Mouse (Mus musculus): Measurements from ENCODE around the gene Agap1. TPM values are rescaled to one million over a fixed set of nuclear protein-coding genes. Genes with fewer than 3 reads are reported as not detected.
A peak's percentile ranks its signal among the peaks of the same experiment; 100 is the strongest.

Agap1 gene
- polyA plus RNA-seq, 1 experiment from 2014 or later: 42.6 TPM

DNA sequence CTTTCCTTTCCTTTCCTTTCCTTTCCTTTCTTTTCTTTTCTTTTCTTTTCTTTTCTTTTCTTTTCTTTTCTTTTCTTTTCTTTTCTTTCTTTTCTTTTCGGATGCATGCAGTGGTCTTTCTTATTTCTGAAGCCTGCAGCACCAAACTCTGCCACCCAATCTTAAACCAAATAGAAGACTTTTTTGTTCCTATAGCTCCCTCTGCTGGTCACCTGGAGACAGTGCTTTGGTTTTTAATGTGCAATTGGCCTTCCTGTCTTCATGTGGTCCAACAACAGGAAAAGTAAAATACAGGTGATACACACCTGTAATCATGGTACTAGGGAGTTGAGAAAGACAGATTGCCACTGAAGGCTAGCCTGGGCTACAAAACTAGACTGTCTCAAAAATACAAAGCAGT is 177.1 kb downstream of the Agap1 start:
- Histone ChIP-seq H3K27ac (replicated peaks) (no peak overlapping the region), H3K27me3 (replicated peaks) (no peaks in the 10 kb centered on the region), H3K4me1 (peaks cover 8% of the 10 kb centered on the region), H3K9ac (replicated peaks) (no peak overlapping the region), H3K4me3 (replicated peaks) (no peak overlapping the region), H3K36me3 (peaks cover 38% of the 10 kb centered on the region), H3K9me3 (replicated peaks) (no peaks in the 10 kb centered on the region), H3K4me2 (no peak overlapping the region)
- 42% methylated on average over 1 of the region's 1 CpGs for WGBS
- no peak for ATAC-seq (ENCODE audit: low FRiP score)

- Histone ChIP-seq H3K4me1 (no peaks in the 10 kb centered on the region), H3K4me3 (replicated peaks) (no peak overlapping the region), H3K27me3 (replicated peaks) (no peaks in the 10 kb centered on the region), H3K9me3 (replicated peaks) (no peaks in the 10 kb centered on the region), H3K36me3 (peaks cover 48% of the 10 kb centered on the region), H3K9ac (replicated peaks) (no peak overlapping the region), H3K4me2 (no peak overlapping the region), H3K27ac (replicated peaks) (no peak overlapping the region)
- 76% methylated on average over 14 of the region's 14 CpGs for WGBS
- ATAC-seq (ENCODE audit: low FRiP score): no peak; the same call in 1 of the 2 replicates
These were observed 179.4 kb downstream of the Agap1 start for GRCm38 (mm10) chr1:89634055-89634454.

GRCm38 (mm10) chr1:89635131-89635530 is 180.5 kb downstream of the Agap1 start:
- H3K9me3 ChIP-seq (replicated peaks): no peaks in the 10 kb centered on the region
- no peaks in the 10 kb centered on the region for H3K4me1 ChIP-seq
- H3K27me3 ChIP-seq (replicated peaks): no peaks in the 10 kb centered on the region
- 95% methylated on average over 2 of the region's 2 CpGs for WGBS
- H3K9ac ChIP-seq (replicated peaks): no peak overlapping the region
- no peak for ATAC-seq (ENCODE audit: low FRiP score)
- H3K4me2 ChIP-seq: no peak overlapping the region
- H3K27ac ChIP-seq (replicated peaks): no peak overlapping the region
- peaks cover 45% of the 10 kb centered on the region for H3K36me3 ChIP-seq
- H3K4me3 ChIP-seq (replicated peaks): no peak overlapping the region

DNA sequence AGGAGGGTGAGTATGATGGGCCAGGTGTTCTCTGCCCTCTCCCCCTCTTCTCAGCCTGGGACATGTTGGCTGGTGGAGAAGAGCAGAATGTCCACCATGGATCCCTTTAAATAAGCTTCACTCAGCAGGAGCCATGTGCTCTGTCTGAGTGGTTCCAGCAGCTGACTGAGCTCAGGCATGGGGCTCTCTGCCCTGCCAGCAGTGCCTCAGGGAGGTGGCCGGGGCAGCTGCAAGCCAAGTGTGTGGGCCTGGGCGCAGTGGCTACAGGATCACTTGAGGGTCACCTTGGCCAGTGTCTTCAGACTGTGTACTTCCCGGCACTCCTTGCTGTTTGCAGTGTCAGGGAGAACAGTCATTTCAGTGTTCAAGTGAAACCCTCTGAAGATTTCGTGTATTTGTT is 183.1 kb downstream of the Agap1 start:
- 97% methylated on average over 4 of the region's 4 CpGs for WGBS
- H3K27ac ChIP-seq (replicated peaks): no peak overlapping the region
- H3K4me1 ChIP-seq: peaks cover 5% of the 10 kb centered on the region
- H3K9me3 ChIP-seq (replicated peaks): no peaks in the 10 kb centered on the region
- H3K4me3 ChIP-seq (replicated peaks): no peak overlapping the region
- H3K9ac ChIP-seq (replicated peaks): no peak overlapping the region
- ATAC-seq (ENCODE audit: low FRiP score): no peak
- no peaks in the 10 kb centered on the region for H3K27me3 ChIP-seq (replicated peaks)
- peaks cover 38% of the 10 kb centered on the region for H3K36me3 ChIP-seq
- no peak overlapping the region for H3K4me2 ChIP-seq

GRCm38 (mm10) chr1:89643445-89644100 is 189.0 kb downstream of the Agap1 start:
- Histone ChIP-seq H3K27me3 (replicated peaks) (no peaks in the 10 kb centered on the region), H3K4me2 (no peak overlapping the region; the same call in 1 of the 2 replicates), H3K27ac (replicated peaks) (no peak overlapping the region), H3K9ac (replicated peaks) (no peak overlapping the region), H3K36me3 (peaks cover 9% of the 10 kb centered on the region), H3K9me3 (replicated peaks) (no peaks in the 10 kb centered on the region), H3K4me1 (peaks cover 19% of the 10 kb centered on the region), H3K4me3 (replicated peaks) (no peak overlapping the region)
- 72% methylated on average over 8 of the region's 8 CpGs for WGBS
- ATAC-seq (ENCODE audit: low FRiP score): no peak

GRCm38 (mm10) chr1:89644120-89644519 is 189.5 kb downstream of the Agap1 start:
- Histone ChIP-seq H3K4me1 (peaks cover 19% of the 10 kb centered on the region), H3K27me3 (replicated peaks) (no peaks in the 10 kb centered on the region), H3K9me3 (replicated peaks) (no peaks in the 10 kb centered on the region), H3K4me3 (replicated peaks) (no peak overlapping the region), H3K36me3 (peaks cover 5% of the 10 kb centered on the region; the same call in 1 of the 2 replicates), H3K9ac (replicated peaks) (no peak overlapping the region), H3K4me2 (no peak overlapping the region; the same call in 1 of the 2 replicates), H3K27ac (replicated peaks) (no peak overlapping the region)
- 75% methylated on average over 11 of the region's 11 CpGs for WGBS
- no peak for ATAC-seq (ENCODE audit: low FRiP score)

- Histone ChIP-seq H3K4me2 (no peak overlapping the region), H3K4me3 (replicated peaks) (no peak overlapping the region), H3K27ac (replicated peaks) (no peak overlapping the region), H3K36me3 (peaks cover 5% of the 10 kb centered on the region; the same call in 1 of the 2 replicates), H3K9me3 (replicated peaks) (no peaks in the 10 kb centered on the region), H3K9ac (replicated peaks) (no peak overlapping the region), H3K27me3 (replicated peaks) (no peaks in the 10 kb centered on the region), H3K4me1 (peaks cover 17% of the 10 kb centered on the region)
- 12% methylated on average over 4 of the region's 4 CpGs for WGBS
- 0 out of 2 replicates have a peak, but pooled peaks have one; percentile 32 for ATAC-seq (ENCODE audit: low FRiP score)
These were observed 191.9 kb downstream of the Agap1 start for GRCm38 (mm10) chr1:89646326-89647018.

DNA sequence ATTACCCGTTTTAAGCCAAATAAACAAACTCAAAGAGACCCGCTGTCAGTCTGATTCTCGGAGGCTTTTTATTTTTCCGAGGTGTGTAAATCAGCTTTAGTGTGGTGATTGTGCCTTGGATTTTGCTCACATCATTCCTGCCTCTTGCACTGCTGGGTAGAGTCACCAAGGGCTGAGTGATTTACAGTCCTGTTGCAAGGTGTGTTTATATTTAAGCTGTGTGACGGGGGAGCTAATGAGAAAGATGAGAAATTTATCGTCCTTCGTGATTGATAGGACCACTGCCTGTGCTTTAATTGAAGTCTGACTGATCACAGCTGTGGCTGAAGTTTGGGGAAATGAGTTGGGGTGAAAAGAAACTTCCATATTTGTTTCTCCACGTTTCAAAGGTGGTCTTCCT is 192.9 kb downstream of the Agap1 start:
- H3K9me3 ChIP-seq (replicated peaks): no peaks in the 10 kb centered on the region
- no peak overlapping the region for H3K4me2 ChIP-seq
- 51% methylated on average over 8 of the region's 8 CpGs for WGBS
- no peak overlapping the region for H3K9ac ChIP-seq (replicated peaks)
- H3K27me3 ChIP-seq (replicated peaks): no peaks in the 10 kb centered on the region
- H3K36me3 ChIP-seq: peaks cover 5% of the 10 kb centered on the region; the same call in 1 of the 2 replicates
- ATAC-seq (ENCODE audit: low FRiP score): no peak
- H3K4me3 ChIP-seq (replicated peaks): no peak overlapping the region
- peaks cover 14% of the 10 kb centered on the region; the same call in 1 of the 2 replicates for H3K4me1 ChIP-seq
- H3K27ac ChIP-seq (replicated peaks): no peak overlapping the region

- no peak overlapping the region for H3K4me2 ChIP-seq
- no peaks in the 10 kb centered on the region for H3K36me3 ChIP-seq
- H3K27ac ChIP-seq (replicated peaks): no peak overlapping the region
- 71% methylated on average over 7 of the region's 7 CpGs for WGBS
- H3K9ac ChIP-seq (replicated peaks): no peak overlapping the region
- ATAC-seq (ENCODE audit: low FRiP score): no peak
- H3K4me3 ChIP-seq (replicated peaks): no peak overlapping the region
- no peaks in the 10 kb centered on the region for H3K27me3 ChIP-seq (replicated peaks)
- peaks cover 18% of the 10 kb centered on the region; the same call in 1 of the 2 replicates for H3K4me1 ChIP-seq
- H3K9me3 ChIP-seq (replicated peaks): no peaks in the 10 kb centered on the region
These were observed 196.0 kb downstream of the Agap1 start for GRCm38 (mm10) chr1:89650557-89650956.

DNA sequence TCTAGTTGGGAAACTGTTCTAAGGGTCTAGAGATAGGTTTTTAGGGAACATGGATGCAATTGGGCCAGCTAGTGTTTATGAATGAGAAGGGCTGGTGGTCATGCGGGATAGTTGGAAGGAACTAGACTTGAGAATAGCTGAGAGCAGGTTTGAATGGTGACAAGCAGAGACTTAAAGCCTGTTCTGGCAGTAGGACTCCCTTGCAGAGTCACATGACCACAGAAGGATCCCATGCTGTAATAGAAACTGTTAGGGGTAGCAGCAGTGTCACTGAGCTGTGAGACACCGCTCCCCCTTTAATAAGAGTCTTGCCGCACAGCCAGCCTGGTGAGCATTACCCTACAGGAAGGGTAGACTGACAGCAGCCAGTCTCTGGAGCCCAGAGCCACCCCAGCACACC is 201.6 kb downstream of the Agap1 start:
- no peak overlapping the region for H3K9ac ChIP-seq (replicated peaks)
- no peak for ATAC-seq (ENCODE audit: low FRiP score)
- H3K4me3 ChIP-seq (replicated peaks): no peak overlapping the region
- H3K27me3 ChIP-seq (replicated peaks): no peaks in the 10 kb centered on the region
- no peaks in the 10 kb centered on the region for H3K36me3 ChIP-seq
- 70% methylated on average over 3 of the region's 3 CpGs for WGBS
- H3K27ac ChIP-seq (replicated peaks): peak overlapping the region; percentile 4; the same call in 1 of the 2 replicates
- no peak overlapping the region for H3K4me2 ChIP-seq
- H3K9me3 ChIP-seq (replicated peaks): no peaks in the 10 kb centered on the region
- H3K4me1 ChIP-seq: peaks cover 15% of the 10 kb centered on the region

DNA sequence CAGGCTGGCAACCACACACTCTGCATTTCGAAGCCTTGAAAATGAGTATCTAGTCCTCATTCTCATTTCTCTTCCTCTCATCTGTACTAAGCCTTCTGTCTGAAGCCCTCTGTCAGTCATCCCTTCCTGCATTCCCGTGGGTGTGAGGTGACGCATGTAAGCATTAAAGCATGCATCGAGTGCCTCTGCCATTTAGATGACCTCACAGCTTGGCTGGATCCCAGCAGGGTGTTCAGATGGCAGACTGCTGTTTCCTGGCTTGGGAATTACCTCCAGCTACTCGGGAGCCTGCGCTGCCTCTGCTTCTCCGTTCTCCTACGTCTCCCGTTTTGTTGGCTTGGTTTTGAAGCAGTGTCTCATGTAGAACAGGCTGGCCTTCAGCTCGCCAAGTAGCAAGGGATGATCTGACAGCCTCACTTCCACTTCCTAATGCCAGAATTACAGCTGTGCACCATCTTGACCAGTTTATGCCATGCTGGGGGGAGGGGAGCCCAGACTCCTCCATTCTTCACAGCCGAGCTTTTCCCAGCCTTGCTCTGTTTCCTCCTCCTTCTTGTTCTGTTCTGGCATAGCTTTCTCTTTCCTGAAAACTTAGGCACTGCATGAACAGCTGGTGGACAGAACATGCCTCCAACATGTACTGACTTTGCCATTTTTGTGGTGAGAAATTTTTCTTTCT is 202.2 kb downstream of the Agap1 start:
- 23% methylated on average over 11 of the region's 11 CpGs for WGBS
- no peaks in the 10 kb centered on the region for H3K9me3 ChIP-seq (replicated peaks)
- no peak overlapping the region for H3K4me2 ChIP-seq
- peak overlapping the region; percentile 4; the same call in 1 of the 2 replicates for H3K27ac ChIP-seq (replicated peaks)
- H3K4me3 ChIP-seq (replicated peaks): no peak overlapping the region
- no peak overlapping the region for H3K9ac ChIP-seq (replicated peaks)
- H3K36me3 ChIP-seq: no peaks in the 10 kb centered on the region
- no peak; the same call in 1 of the 2 replicates for ATAC-seq (ENCODE audit: low FRiP score)
- peaks cover 15% of the 10 kb centered on the region for H3K4me1 ChIP-seq
- H3K27me3 ChIP-seq (replicated peaks): no peaks in the 10 kb centered on the region

All from neural tube, embryonic 15.5 days (tissue).